Mouse (Mus musculus): ENCODE measurements around the gene Wdr5. TPM values are rescaled to one million over a fixed set of nuclear protein-coding genes. Genes with fewer than 3 reads are reported as not detected.

Wdr5 gene
- polyA plus RNA-seq, 1 experiment from 2014 or later = 16.6 TPM

GRCm38 (mm10) chr2:27507562-27507961 is 7.4 kb upstream of the Wdr5 start, which contains the start of gene Brd3:
Gene Brd3 (minus strand): TSS chr2:27507662.
- Histone ChIP-seq H3K27ac (ENCODE audit: low read depth) (no peak within 1 kb of the TSS), H3K36me3 (replicated peaks; ENCODE audit: insufficient read depth, low read length) (no peaks in the 10 kb centered on the region), H3K4me3 (ENCODE audit: low read depth, low read length) (no peak within 1 kb of the TSS), H3K4me1 (ENCODE audit: insufficient read depth) (peaks cover 17% of the 10 kb centered on the region), H3K27me3 (ENCODE audit: insufficient read depth, low read length) (no peaks in the 10 kb centered on the region), H3K9ac (replicated peaks) (no peak within 1 kb of the TSS), H3K4me2 (ENCODE audit: low read depth, low read length) (no peak within 1 kb of the TSS), H3K9me3 (ENCODE audit: low read length) (no peaks in the 10 kb centered on the region)
- ATAC-seq = no peak
- no peak for DNase-seq
- TF ChIP-seq EP300 (IDR thresholded peaks at IDR 0.05; ENCODE audit: low read depth) = no peak
- TF ChIP-seq CTCF (IDR thresholded peaks at IDR 0.05; ENCODE audit: low read depth) = no peak
- 87% methylated on average over 4 of the region's 4 CpGs for WGBS (ENCODE audit: insufficient replicate concordance)

- H3K9ac ChIP-seq (replicated peaks) = no peak overlapping the region
- no peak overlapping the region for H3K4me3 ChIP-seq (ENCODE audit: low read depth, low read length)
- no peak overlapping the region for H3K4me2 ChIP-seq (ENCODE audit: low read depth, low read length)
- no peak overlapping the region for H3K27ac ChIP-seq (ENCODE audit: low read depth)
- no peaks in the 10 kb centered on the region for H3K36me3 ChIP-seq (replicated peaks; ENCODE audit: insufficient read depth, low read length)
- TF ChIP-seq EP300 (IDR thresholded peaks at IDR 0.05; ENCODE audit: low read depth) (no peak), CTCF (IDR thresholded peaks at IDR 0.05; ENCODE audit: low read depth) (no peak)
- peaks cover 19% of the 10 kb centered on the region for H3K4me1 ChIP-seq (ENCODE audit: insufficient read depth)
- 83% methylated on average over 7 of the region's 7 CpGs for WGBS (ENCODE audit: insufficient replicate concordance)
- H3K27me3 ChIP-seq (ENCODE audit: insufficient read depth, low read length) = no peaks in the 10 kb centered on the region
- ATAC-seq (no peak), DNase-seq (no peak)
- no peaks in the 10 kb centered on the region for H3K9me3 ChIP-seq (ENCODE audit: low read length)
These were observed 4.3 kb upstream of the Wdr5 start for GRCm38 (mm10) chr2:27510706-27511105.

GRCm38 (mm10) chr2:27512909-27513308 is 2.0 kb upstream of the Wdr5 start:
- no peak for TF ChIP-seq EP300 (IDR thresholded peaks at IDR 0.05; ENCODE audit: low read depth)
- TF ChIP-seq CTCF (IDR thresholded peaks at IDR 0.05; ENCODE audit: low read depth) = no peak
- Histone ChIP-seq H3K4me1 (ENCODE audit: insufficient read depth) (peaks cover 31% of the 10 kb centered on the region), H3K36me3 (replicated peaks; ENCODE audit: insufficient read depth, low read length) (no peaks in the 10 kb centered on the region), H3K4me3 (ENCODE audit: low read depth, low read length) (no peak overlapping the region), H3K4me2 (ENCODE audit: low read depth, low read length) (no peak overlapping the region), H3K27me3 (ENCODE audit: insufficient read depth, low read length) (no peaks in the 10 kb centered on the region), H3K9me3 (ENCODE audit: low read length) (no peaks in the 10 kb centered on the region), H3K9ac (replicated peaks) (no peak overlapping the region), H3K27ac (ENCODE audit: low read depth) (no peak overlapping the region)
- ATAC-seq = no peak
- 66% methylated on average over 3 of the region's 3 CpGs for WGBS (ENCODE audit: insufficient replicate concordance)
- DNase-seq = no peak

GRCm38 (mm10) chr2:27513861-27514260 is 1.1 kb upstream of the Wdr5 start:
- TF ChIP-seq EP300 (IDR thresholded peaks at IDR 0.05; ENCODE audit: low read depth) = no peak
- no peak for TF ChIP-seq CTCF (IDR thresholded peaks at IDR 0.05; ENCODE audit: low read depth)
- Histone ChIP-seq H3K9me3 (ENCODE audit: low read length) (no peaks in the 10 kb centered on the region), H3K27me3 (ENCODE audit: insufficient read depth, low read length) (no peaks in the 10 kb centered on the region), H3K36me3 (replicated peaks; ENCODE audit: insufficient read depth, low read length) (peaks cover 5% of the 10 kb centered on the region), H3K9ac (replicated peaks) (peak overlapping the region; percentile 87), H3K4me3 (ENCODE audit: low read depth, low read length) (peak overlapping the region; percentile 74), H3K4me2 (ENCODE audit: low read depth, low read length) (peak overlapping the region; percentile 91), H3K27ac (ENCODE audit: low read depth) (peak overlapping the region; percentile 90), H3K4me1 (ENCODE audit: insufficient read depth) (peaks cover 26% of the 10 kb centered on the region)
- no peak for DNase-seq
- no peak for ATAC-seq
- WGBS (ENCODE audit: insufficient replicate concordance) = 65% methylated on average over 5 of the region's 5 CpGs

GRCm38 (mm10) chr2:27515341-27516166 is 597 bp downstream of the Wdr5 start:
- H3K4me2 ChIP-seq (ENCODE audit: low read depth, low read length) = peak overlapping the region; percentile 91
- peak overlapping the region; percentile 74 for H3K4me3 ChIP-seq (ENCODE audit: low read depth, low read length)
- no peaks in the 10 kb centered on the region for H3K27me3 ChIP-seq (ENCODE audit: insufficient read depth, low read length)
- H3K27ac ChIP-seq (ENCODE audit: low read depth) = peak overlapping the region; percentile 90
- WGBS (ENCODE audit: insufficient replicate concordance) = under 1% methylated on average over 39 of the region's 40 CpGs
- DNase-seq = no peak
- H3K9ac ChIP-seq (replicated peaks) = peak overlapping the region; percentile 87
- H3K9me3 ChIP-seq (ENCODE audit: low read length) = no peaks in the 10 kb centered on the region
- ATAC-seq = peak; percentile 26; the same call in 1 of the 2 replicates
- H3K36me3 ChIP-seq (replicated peaks; ENCODE audit: insufficient read depth, low read length) = peaks cover 21% of the 10 kb centered on the region
- H3K4me1 ChIP-seq (ENCODE audit: insufficient read depth) = peaks cover 26% of the 10 kb centered on the region
- TF ChIP-seq EP300 (IDR thresholded peaks at IDR 0.05; ENCODE audit: low read depth) (no peak), CTCF (IDR thresholded peaks at IDR 0.05; ENCODE audit: low read depth) (no peak)

GRCm38 (mm10) chr2:27516289-27516688 is 1.3 kb downstream of the Wdr5 start:
- Histone ChIP-seq H3K27ac (ENCODE audit: low read depth) (0 out of 2 replicates have a peak overlapping the region, but pooled peaks have one; percentile 90), H3K4me1 (ENCODE audit: insufficient read depth) (peaks cover 26% of the 10 kb centered on the region), H3K4me3 (ENCODE audit: low read depth, low read length) (peak overlapping the region; percentile 74), H3K9me3 (ENCODE audit: low read length) (no peaks in the 10 kb centered on the region), H3K36me3 (replicated peaks; ENCODE audit: insufficient read depth, low read length) (peaks cover 28% of the 10 kb centered on the region), H3K9ac (replicated peaks) (peak overlapping the region; percentile 87), H3K27me3 (ENCODE audit: insufficient read depth, low read length) (no peaks in the 10 kb centered on the region), H3K4me2 (ENCODE audit: low read depth, low read length) (peak overlapping the region; percentile 91)
- ATAC-seq = no peak
- no peak for TF ChIP-seq CTCF (IDR thresholded peaks at IDR 0.05; ENCODE audit: low read depth)
- TF ChIP-seq EP300 (IDR thresholded peaks at IDR 0.05; ENCODE audit: low read depth) = no peak
- no peak for DNase-seq
- 3% methylated on average over 1 of the region's 1 CpGs for WGBS (ENCODE audit: insufficient replicate concordance)

All from liver, postnatal 0 days (tissue).